Mouse (Mus musculus): Measurements from ENCODE around the gene Rcan1.
"Not testable (repeated sequence)": the region's sequence is repeated elsewhere in the genome, so short reads cannot be mapped to it uniquely, and the experiment has no call there.

Gene Rcan1

DNA sequence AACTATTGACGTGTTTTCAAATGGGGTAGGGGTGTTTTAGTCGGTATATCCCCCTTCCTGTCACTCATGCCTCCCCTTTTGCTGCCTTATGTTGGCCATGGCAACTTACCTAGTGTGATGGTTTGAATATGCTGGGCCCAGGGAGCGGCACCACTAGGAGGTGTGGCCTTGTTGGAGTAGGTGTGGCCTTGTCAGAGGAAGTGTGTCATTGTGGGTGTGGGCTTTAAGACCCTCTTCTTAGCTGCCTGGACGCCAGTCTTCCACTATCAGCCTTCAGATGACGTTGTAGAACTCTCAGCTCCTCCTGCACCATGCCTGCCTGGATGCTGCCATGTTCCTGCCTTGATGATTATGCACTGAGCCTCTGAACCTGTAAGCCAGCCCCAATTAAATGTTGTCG lies at the start of gene Rcan1:
TSS of gene Rcan1 (minus strand) at position 162 of the 400 bp plus-strand sequence.
- DNase-seq (ENCODE audit: low read depth, low spot score), result no peak

- DNase-seq (ENCODE audit: low read depth, low spot score), result peak; percentile 35
These were observed 49.3 kb upstream of the Rcan1 start for GRCm38 (mm10) chr16:92519820-92520492.

DNA sequence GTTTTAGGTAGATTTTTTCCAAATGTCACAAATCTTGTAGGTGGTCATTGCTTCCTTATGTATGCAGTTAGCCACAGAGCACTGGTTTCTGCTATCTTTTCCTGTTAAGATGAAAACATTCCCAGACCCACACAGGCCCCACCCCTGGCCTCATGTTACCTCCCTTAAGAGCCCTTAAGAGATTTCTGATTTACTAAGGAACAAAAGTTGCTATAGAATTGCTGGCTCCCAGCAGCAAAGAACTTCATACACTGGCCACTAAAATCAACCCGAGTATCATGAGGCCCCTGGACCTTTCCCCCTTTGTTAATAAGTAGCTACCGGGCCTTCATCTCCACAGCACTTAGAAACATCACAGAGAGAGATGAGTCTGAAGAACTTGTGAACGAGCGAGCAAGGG lies 48.1 kb upstream of the Rcan1 start:
- no peak for DNase-seq (ENCODE audit: low read depth, low spot score)

- DNase-seq (ENCODE audit: low read depth, low spot score), result no peak
These were observed 45.5 kb upstream of the Rcan1 start for GRCm38 (mm10) chr16:92516139-92516538.

GRCm38 (mm10) chr16:92514896-92515295 lies 44.2 kb upstream of the Rcan1 start:
- DNase-seq (ENCODE audit: low read depth, low spot score), result not testable (repeated sequence)

DNA sequence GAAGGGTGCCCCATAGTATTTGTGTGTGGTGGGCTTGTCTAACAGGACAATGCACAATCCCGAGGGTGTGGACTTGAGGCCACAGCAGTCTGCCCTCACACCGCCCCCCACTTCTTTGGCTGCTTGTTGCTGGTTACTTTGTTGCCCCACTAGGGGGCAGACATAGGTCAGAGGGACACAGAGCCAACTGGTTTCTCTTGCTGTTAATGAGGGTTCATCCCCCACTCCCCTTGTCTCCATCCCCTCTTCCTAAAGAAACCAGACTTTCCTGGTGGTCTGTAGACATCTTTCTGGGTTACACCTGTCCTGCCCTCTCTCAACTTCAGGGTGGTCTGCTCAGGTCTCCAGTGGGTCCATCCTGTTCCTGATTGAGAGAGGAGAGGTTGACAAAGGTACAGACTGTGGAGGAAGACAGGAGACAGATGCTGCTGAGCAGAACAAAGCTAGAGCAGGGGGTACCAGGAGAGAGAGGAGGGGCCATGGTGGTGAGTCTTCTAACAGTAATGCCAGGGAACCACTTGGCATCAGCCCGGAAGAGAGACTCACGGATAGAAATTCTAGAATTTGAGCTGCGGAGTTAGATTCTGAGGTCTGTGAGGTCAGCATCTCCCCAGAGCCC lies 41.2 kb upstream of the Rcan1 start:
- DNase-seq (ENCODE audit: low read depth, low spot score), result peak; percentile 23

DNA sequence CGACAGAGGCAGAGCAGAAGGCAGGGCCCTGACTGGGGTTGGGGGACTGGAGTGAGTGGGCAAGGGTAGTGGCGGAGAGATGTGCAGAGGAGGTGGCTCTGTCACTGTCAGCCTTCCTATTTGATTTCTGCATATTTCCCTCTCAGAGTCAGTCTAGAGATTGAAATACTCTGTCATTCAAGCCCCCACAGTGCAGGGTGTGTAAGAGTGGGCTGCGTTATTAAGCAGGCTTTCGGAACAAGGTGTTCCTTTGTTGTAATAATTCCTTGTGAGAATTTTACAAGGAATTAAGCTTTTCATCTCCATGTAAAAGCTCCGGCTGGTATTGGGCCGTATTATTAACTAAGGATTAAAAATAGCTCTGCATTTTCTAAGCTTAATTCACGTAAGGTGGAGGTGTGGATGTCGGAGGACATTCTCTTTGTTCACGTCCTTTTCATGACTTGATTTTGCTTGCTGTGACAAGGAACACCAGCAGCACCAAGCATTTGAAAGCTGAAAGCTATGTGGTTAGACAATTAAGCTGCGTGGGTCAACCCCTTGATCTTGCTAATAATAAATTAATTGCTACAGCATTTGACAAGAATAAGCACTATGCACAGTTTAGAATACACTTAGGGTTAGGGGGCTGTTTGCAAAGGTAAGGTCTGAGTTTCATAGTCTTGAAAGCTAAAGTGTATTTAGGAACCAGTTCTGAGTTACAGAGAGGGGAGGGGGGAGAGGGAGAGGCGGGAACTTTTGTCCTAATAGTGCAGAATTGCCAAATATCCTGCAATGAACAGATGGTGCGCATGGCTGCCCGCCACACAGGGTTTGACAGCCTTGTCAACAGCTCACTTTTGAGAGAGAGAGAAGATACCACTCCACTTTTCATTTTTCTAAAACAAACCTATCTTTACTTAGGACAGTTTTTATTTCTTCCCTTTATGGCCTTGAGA lies 40.4 kb upstream of the Rcan1 start:
- DNase-seq (ENCODE audit: low read depth, low spot score), result no peak

DNA sequence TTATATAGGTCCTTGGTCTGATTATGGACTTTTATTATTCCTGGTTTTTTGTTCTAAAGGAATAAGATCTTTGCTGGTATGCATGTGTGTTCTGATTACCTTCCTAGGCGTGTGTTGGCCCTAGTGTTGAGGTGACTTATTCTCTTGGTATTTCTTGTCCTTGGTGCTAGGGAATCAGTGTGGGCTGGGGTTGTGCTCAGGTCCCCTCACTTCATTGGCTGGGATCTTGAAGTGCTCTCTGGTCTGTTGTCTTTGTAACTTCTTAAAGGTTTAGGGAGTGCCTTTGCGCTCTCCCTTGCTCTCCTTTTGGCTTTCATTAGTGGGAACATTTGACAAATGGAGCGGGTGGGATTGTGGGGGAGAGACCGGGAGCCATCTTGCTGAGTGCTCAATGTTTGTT lies 36.9 kb upstream of the Rcan1 start:
- no peak for DNase-seq (ENCODE audit: low read depth, low spot score)

GRCm38 (mm10) chr16:92503105-92503504 lies 32.4 kb upstream of the Rcan1 start:
- no peak for DNase-seq (ENCODE audit: low read depth, low spot score)

DNA sequence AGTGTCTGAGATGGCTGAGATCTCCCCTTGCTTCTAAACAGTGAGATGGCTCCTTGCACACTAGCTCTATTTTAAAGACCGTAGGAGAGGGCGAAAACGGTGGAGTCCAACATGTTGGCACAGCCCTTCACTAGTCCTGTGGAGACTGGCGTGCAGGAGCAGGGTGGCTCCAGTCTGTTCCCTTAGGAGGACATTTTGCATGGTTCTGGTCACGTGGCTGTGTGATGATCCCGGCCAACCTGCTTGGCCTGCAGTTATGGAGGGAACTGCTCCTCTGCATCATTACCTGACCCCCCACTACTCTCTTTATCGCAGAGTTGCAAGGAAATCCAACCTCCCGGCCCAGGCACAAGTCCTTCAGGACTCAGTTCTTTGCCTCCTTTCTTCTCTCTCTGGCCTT lies 29.9 kb upstream of the Rcan1 start:
- DNase-seq (ENCODE audit: low read depth, low spot score), result no peak

- DNase-seq (ENCODE audit: low read depth, low spot score), result no peak
These were observed 28.7 kb upstream of the Rcan1 start for GRCm38 (mm10) chr16:92499324-92499723.

- no peak for DNase-seq (ENCODE audit: low read depth, low spot score)
These were observed 27.9 kb upstream of the Rcan1 start for GRCm38 (mm10) chr16:92498589-92498981.

- no peak for DNase-seq (ENCODE audit: low read depth, low spot score)
These were observed 27.4 kb upstream of the Rcan1 start for GRCm38 (mm10) chr16:92497851-92498588.

DNA sequence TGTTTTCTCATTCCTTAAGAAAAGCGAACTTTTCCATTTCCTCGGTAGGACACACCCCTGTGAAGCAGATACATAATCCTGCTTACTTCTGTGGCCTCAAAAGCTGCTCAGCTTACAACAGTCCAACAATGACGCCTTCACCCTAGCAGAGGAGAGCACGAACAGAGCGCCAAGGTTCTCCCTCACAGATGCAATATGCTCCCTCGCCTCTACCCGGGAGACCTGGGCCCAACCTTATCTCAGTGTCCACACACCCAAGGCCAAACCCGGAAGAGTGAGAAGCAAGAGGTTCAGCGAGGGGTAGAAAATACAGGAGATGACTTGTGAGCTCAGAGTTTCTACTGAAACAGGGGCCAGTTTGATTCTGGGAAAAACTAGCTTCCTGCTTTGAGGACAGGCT lies 18.7 kb upstream of the Rcan1 start:
- no peak for DNase-seq (ENCODE audit: low read depth, low spot score)

DNA sequence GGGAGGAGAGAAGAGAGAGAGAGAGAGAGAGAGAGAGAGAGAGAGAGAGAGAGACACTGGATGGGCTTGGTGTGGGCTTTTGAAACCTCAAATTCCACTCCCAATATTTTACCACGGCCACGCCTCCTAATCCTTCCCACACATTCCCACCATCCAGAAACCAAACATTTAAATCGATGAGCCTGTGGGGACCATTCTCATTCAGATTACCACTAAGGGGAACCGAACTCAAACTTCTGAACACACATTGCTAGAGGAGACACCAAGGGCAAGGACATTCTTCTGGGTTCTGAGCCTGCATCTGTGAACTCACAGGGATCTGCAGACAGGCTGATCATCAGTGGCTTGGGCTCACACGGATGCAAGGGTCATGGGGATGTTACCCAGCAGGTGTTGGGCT lies 17.8 kb upstream of the Rcan1 start:
- no peak for DNase-seq (ENCODE audit: low read depth, low spot score)

DNA sequence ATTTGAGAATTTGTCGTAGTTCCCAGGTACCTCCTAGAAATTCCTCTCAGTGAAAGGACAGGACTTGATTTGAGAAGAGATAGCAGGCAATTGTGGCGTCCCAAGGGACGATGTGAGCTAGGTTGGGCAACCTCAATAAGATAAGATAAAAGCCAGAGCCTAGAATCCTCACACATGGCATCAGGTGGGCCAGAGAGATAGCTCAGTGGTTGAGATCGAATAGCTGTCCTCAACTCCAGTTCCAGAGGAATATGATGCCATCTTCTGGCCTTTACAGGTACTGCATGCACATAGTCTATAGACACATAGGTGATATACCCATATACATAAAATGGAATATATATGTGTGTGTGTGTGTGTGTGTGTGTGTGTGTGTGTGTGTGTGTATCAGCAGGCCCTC lies 16.8 kb upstream of the Rcan1 start:
- peak; percentile 39 for DNase-seq (ENCODE audit: low read depth, low spot score)

GRCm38 (mm10) chr16:92487086-92487485 lies 16.4 kb upstream of the Rcan1 start:
- no peak for DNase-seq (ENCODE audit: low read depth, low spot score)

GRCm38 (mm10) chr16:92485436-92485835 lies 14.8 kb upstream of the Rcan1 start, which contains the start of gene Clic6:
TSS of gene Clic6 (plus strand) at chr16:92485736.
- no peak for DNase-seq (ENCODE audit: low read depth, low spot score)

DNA sequence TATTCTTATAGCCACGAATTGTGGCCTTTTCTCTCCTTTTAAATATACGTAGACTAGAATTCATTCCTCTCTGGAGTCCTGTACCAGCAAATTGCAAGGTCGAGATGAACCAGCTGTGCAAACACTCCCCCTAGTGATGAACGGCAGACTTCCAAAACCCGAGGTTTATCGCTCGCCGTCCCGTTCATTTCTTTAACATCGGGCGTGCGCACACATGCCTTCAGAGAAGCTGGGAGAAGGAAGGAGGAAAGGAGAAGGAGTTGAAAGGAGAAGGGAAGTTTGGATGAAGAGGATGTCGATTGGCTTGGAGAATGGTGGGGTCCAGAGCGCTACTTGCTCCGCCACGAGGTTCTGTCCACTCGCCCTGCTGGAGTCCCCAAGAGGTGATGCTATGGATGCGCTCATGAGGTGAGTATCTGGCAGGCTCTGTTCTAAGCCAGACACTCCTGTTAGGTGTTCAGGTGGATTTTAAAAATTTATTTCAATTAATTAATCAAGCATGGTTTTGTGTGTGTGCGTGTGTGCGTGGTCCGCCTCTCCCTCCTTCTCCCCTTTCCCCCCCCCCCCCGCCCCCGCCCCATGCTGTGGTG lies 8.0 kb upstream of the Rcan1 start:
- DNase-seq (ENCODE audit: low read depth, low spot score), result no peak

DNA sequence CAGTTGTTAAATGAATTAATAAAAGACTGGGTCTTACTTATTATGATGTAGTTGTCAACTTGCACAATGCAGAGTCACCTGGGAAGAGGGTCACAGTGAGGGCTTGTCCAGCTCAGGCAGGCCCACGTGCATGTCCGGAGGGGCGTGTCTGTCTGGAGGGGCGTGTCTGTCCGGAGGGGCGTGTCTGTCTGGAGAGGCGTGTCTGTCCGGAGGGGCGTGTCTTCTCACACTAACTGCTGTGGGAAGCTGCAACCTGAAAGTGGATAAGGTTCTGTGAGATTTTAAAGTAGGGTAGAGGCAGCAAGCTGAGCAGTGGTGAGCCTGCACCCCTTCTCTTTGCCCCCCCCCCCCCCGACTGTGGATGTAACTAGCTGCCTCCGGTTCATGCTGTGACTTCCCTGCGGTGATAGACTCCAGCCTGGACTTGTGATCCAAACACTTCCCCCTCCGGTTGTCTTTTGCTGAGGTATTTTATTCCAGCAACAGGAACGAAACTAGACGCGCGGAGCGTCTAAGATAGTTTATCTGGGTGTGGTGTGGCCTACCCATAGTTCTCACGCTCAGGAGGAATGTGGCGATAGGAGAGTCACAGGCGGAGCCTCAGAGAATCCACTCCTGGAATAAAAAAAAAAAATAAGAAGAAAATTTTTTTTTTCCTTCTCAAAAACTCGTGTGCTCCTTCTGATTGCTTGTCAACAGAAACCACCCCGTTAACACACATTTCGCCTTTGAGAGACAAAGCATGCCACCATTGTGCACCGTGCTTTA lies 4.6 kb upstream of the Rcan1 start:
- no peak for DNase-seq (ENCODE audit: low read depth, low spot score)

DNA sequence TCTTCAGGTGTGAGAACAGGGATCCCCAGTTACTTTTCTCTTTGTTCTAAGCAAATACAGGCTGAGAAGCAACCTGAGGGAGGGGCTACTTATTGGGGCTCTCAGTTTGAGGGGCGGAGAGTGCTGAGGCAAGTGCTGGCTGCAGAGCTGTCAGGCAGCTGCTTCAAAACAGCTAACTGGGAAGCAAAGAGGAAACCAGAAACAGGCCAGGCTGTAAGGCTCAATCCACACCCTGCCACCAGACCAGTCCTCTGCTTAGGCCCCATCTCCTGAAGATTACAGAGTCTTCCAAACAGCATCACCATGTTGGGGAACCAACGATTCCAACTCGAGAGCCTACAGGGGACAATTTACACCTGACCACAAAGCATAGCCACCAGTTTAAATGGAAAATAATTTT lies 2.2 kb upstream of the Rcan1 start:
- no peak for DNase-seq (ENCODE audit: low read depth, low spot score)

Data from CD4-positive helper T cell, adult 2 months (primary cell).